In the genomic region with DNA sequence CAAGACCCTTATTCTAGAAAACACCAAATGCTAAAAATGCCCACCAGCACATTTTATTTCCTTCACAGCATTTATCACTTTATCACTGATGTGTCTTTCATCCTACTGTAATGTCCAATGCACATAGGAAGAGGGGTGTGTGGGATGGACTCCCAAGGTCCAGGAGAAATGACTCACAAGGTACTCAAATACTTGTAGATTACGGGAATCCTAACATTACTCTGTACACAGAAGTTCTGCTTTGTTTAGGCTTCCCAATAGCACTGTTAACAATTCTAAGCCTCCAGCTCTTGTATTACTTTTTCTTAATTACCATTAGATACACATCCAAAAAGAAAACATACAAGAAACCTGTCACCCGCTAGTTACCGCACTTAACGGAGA, we compare ENCODE assay signal across 8 mouse cellular contexts. TPM values are rescaled to one million over a fixed set of nuclear protein-coding genes. Genes with fewer than 3 reads are reported as not detected.
DNase-seq lines count a peak whose midpoint lies in the region; ATAC-seq lines count a peak whose summit lies in the region.

No protein-coding gene starts in this region.

- H3K9ac ChIP-seq in lung, embryonic 16.5 days (ENCODE audit: low read length) = peak overlapping the region; percentile 99
- H3K9ac ChIP-seq in embryonic facial prominence, embryonic 15.5 days = peak overlapping the region; percentile 100
- H3K9ac ChIP-seq in neural tube, embryonic 15.5 days (replicated peaks) = peak overlapping the region; percentile 100

- peak overlapping the region; percentile 93 for H3K4me3 ChIP-seq in lung, embryonic 16.5 days (ENCODE audit: low read length)
- H3K4me3 ChIP-seq in embryonic facial prominence, embryonic 15.5 days (replicated peaks) = peak overlapping the region; percentile 89
- peak overlapping the region; percentile 96 for H3K4me3 ChIP-seq in limb, embryonic 10.5 days
- H3K4me3 ChIP-seq in neural tube, embryonic 15.5 days (replicated peaks) = peak overlapping the region; percentile 90

- H3K27me3 ChIP-seq in lung, embryonic 16.5 days (ENCODE audit: control insufficient read depth, insufficient read depth, low read depth, low read length) = no peaks in the 10 kb centered on the region
- no peaks in the 10 kb centered on the region for H3K27me3 ChIP-seq in embryonic facial prominence, embryonic 15.5 days
- H3K27me3 ChIP-seq in limb, embryonic 10.5 days (ENCODE audit: low read depth, poor library complexity, severe bottlenecking) = no peaks in the 10 kb centered on the region
- no peaks in the 10 kb centered on the region for H3K27me3 ChIP-seq in neural tube, embryonic 15.5 days (replicated peaks)

- ATAC-seq in lung, embryonic 16.5 days (ENCODE audit: low read depth) = no peak
- no peak for ATAC-seq in embryonic facial prominence, embryonic 15.5 days (ENCODE audit: insufficient number of reproducible peaks, low FRiP score, low TSS enrichment, low read depth)
- ATAC-seq in neural tube, embryonic 15.5 days (ENCODE audit: low FRiP score) = no peak

- peak overlapping the region; percentile 79 for H3K4me2 ChIP-seq in lung, embryonic 16.5 days (ENCODE audit: low read depth, low read length)
- peak overlapping the region; percentile 58 for H3K4me2 ChIP-seq in embryonic facial prominence, embryonic 15.5 days (replicated peaks)
- peak overlapping the region; percentile 59 for H3K4me2 ChIP-seq in neural tube, embryonic 15.5 days

- H3K9me3 ChIP-seq in lung, embryonic 16.5 days (ENCODE audit: control insufficient read depth, low read length) = no peaks in the 10 kb centered on the region
- no peaks in the 10 kb centered on the region for H3K9me3 ChIP-seq in embryonic facial prominence, embryonic 15.5 days (replicated peaks)
- no peaks in the 10 kb centered on the region for H3K9me3 ChIP-seq in limb, embryonic 10.5 days (replicated peaks)
- H3K9me3 ChIP-seq in neural tube, embryonic 15.5 days (replicated peaks) = no peaks in the 10 kb centered on the region

- peaks cover 12% of the 10 kb centered on the region for H3K4me1 ChIP-seq in lung, embryonic 16.5 days (replicated peaks; ENCODE audit: control insufficient read depth, insufficient read depth, low read length)
- H3K4me1 ChIP-seq in embryonic facial prominence, embryonic 15.5 days = peaks cover 16% of the 10 kb centered on the region
- peaks cover 30% of the 10 kb centered on the region for H3K4me1 ChIP-seq in limb, embryonic 10.5 days
- H3K4me1 ChIP-seq in neural tube, embryonic 15.5 days = peaks cover 28% of the 10 kb centered on the region

- 2% methylated on average over 4 of the region's 4 CpGs for WGBS in lung, embryonic 16.5 days
- WGBS in embryonic facial prominence, embryonic 15.5 days = 2% methylated on average over 4 of the region's 4 CpGs
- 2% methylated on average over 4 of the region's 4 CpGs for WGBS in limb, embryonic 10.5 days
- 2% methylated on average over 4 of the region's 4 CpGs for WGBS in neural tube, embryonic 15.5 days

- intact Hi-C loops in left cerebral cortex, postnatal 36 days (cut with DNase I) = loop anchor here (2.0 to 10.0 kb wide), 4 partner anchors 85 to 423 kb away; no protein-coding TSS in a partner anchor
- intact Hi-C loops in gastrocnemius, postnatal 36 days (cut with DNase I) = no loop called here

- H3K36me3 ChIP-seq in lung, embryonic 16.5 days (ENCODE audit: control insufficient read depth, insufficient read depth, low read length) = no peaks in the 10 kb centered on the region
- H3K36me3 ChIP-seq in embryonic facial prominence, embryonic 15.5 days = no peaks in the 10 kb centered on the region
- no peaks in the 10 kb centered on the region for H3K36me3 ChIP-seq in limb, embryonic 10.5 days
- no peaks in the 10 kb centered on the region for H3K36me3 ChIP-seq in neural tube, embryonic 15.5 days

- no peak for DNase-seq in lung, postnatal 14 days
- DNase-seq in limb, embryonic 10.5 days (ENCODE audit: low spot score) = no peak
- DNase-seq in left cerebral cortex, postnatal 36 days (ENCODE audit: low spot score in 2 of 2) = no peak
- no peak for DNase-seq in gastrocnemius, postnatal 36 days
- DNase-seq in kidney, postnatal 25 days = no peak

- peak overlapping the region; percentile 100 for H3K27ac ChIP-seq in lung, embryonic 16.5 days (ENCODE audit: low read length)
- H3K27ac ChIP-seq in embryonic facial prominence, embryonic 15.5 days (replicated peaks) = peak overlapping the region; percentile 100
- peak overlapping the region; percentile 100 for H3K27ac ChIP-seq in limb, embryonic 10.5 days
- H3K27ac ChIP-seq in neural tube, embryonic 15.5 days (replicated peaks) = peak overlapping the region; percentile 100

RNA-seq across cellular contexts. Expression of a gene that starts 40.4 kb away (rescaled TPM):
- 37.8 and 39.7 TPM in 2 replicates for polyA plus RNA-seq in lung, embryonic 16.5 days (2015; fragmentation: Nextera tagmentation; extraction: Ambion mirVana)
- 47.0 and 49.9 TPM in 2 replicates for polyA plus RNA-seq in embryonic facial prominence, embryonic 15.5 days (2015; fragmentation: Nextera tagmentation; extraction: Ambion mirVana)
- polyA plus RNA-seq in limb, embryonic 10.5 days (2016; fragmentation: Nextera tagmentation; extraction: Ambion mirVana) = 60.6 and 64.1 TPM in 2 replicates
- 52.7 and 55.7 TPM in 2 replicates for polyA plus RNA-seq in neural tube, embryonic 15.5 days (2015; fragmentation: Nextera tagmentation; extraction: Ambion mirVana)
- 100 to 1,000 TPM; 216 to 217 TPM for total RNA-seq in left cerebral cortex, postnatal 36 days (2021)
- 1 to 10 TPM; 3.7 to 4.0 TPM for total RNA-seq in gastrocnemius, postnatal 36 days (2021)
